Mouse (Mus musculus) heart, embryonic 12.5 days (tissue): Measurements from ENCODE around the gene Ppp2r5d. TPM values are rescaled to one million over a fixed set of nuclear protein-coding genes. Genes with fewer than 3 reads are reported as not detected.

Experiments
- ATAC-seq: fragments of 200-750 bp; cut with Nextera tagmentation; 2 replicates; pipeline ENCODE4 v1.8.0; 2017; ENCODE audit warnings: moderate TSS enrichment, moderate library complexity; ENCODE audit not compliant: insufficient number of reproducible peaks, low FRiP score
- H3K27ac ChIP-seq: fragments of 300-500 bp; sonication (generic); 2 replicates; pipeline ENCODE4 v1.5.1; 2016; ENCODE audit warnings: mild to moderate bottlenecking, moderate library complexity; ENCODE audit not compliant: poor library complexity, severe bottlenecking
- H3K27me3 ChIP-seq: fragments of 300-500 bp; sonication (generic); replicated peaks from 2 replicates; pipeline ENCODE4 v1.6.1; 2016; ENCODE audit warnings: mild to moderate bottlenecking, moderate library complexity
- H3K36me3 ChIP-seq: fragments of 300-500 bp; sonication (generic); 2 replicates; pipeline ENCODE4 v1.6.1; 2016; ENCODE audit warnings: mild to moderate bottlenecking, moderate library complexity
- H3K4me1 ChIP-seq: fragments of 300-500 bp; sonication (generic); replicated peaks from 2 replicates; pipeline ENCODE4 v1.6.1; 2016; ENCODE audit warnings: mild to moderate bottlenecking
- H3K4me2 ChIP-seq: fragments of 300-500 bp; sonication (generic); 2 replicates; pipeline ENCODE4 v1.6.1; 2016; ENCODE audit warnings: mild to moderate bottlenecking, moderate library complexity
- H3K4me3 ChIP-seq: fragments of 300-500 bp; sonication (generic); 2 replicates; pipeline ENCODE4 v1.5.1; 2016; ENCODE audit warnings: mild to moderate bottlenecking
- H3K9ac ChIP-seq: fragments of 300-500 bp; sonication (generic); 2 replicates; pipeline ENCODE4 v1.6.1; 2016; ENCODE audit warnings: mild to moderate bottlenecking, moderate library complexity
- H3K9me3 ChIP-seq: fragments of 300-500 bp; sonication (generic); replicated peaks from 2 replicates; pipeline ENCODE4 v1.6.1; 2016; ENCODE audit warnings: mild to moderate bottlenecking, moderate library complexity
- WGBS: fragments of 180-500 bp; shearing (Covaris S2); methylation state at CpG from one replicate; pipeline ENCODE4 v1.1.7; 2016; 5-methylcytosine and 5-hydroxymethylcytosine counted together
- polyA plus RNA-seq: library from polyadenylated mRNA; unstranded; fragments of >200 nt; fragmentation: Nextera tagmentation; extraction: Ambion mirVana; gene quantifications from 2 replicates; pipeline ENCODE4 v1.2.1, GENCODE M21; 2016

Gene Ppp2r5d
- polyA plus RNA-seq, 1 experiment from 2014 or later, result 62.8 TPM

DNA sequence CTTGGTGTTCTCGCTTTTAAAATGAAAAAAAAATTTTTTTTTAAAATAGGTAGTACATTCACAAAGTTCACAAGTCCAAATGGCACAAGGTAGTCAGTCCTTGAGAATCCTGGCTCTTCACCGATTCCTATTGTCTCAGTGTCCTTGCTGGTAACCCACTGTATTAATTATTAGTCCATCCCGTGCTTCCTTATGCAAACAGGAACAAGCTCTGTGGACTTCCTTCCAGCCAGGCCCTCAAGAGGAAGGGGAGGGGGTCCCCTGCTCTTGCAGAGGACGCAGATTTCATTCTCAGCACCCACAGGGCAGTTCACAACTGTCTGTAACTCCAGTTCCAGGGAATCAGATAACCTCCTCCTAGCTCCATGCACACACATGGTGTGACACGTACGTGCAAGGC lies 48.9 kb downstream of the Ppp2r5d start:
- no peak overlapping the region for H3K4me3 ChIP-seq
- H3K36me3 ChIP-seq, result peaks cover 87% of the 10 kb centered on the region
- ATAC-seq, result no peak
- no peak overlapping the region for H3K27ac ChIP-seq
- H3K9ac ChIP-seq, result no peak overlapping the region
- no peaks in the 10 kb centered on the region for H3K9me3 ChIP-seq
- 83% methylated on average over 6 of the region's 6 CpGs for WGBS
- no peaks in the 10 kb centered on the region for H3K27me3 ChIP-seq
- no peak overlapping the region for H3K4me2 ChIP-seq
- peaks cover 33% of the 10 kb centered on the region for H3K4me1 ChIP-seq

DNA sequence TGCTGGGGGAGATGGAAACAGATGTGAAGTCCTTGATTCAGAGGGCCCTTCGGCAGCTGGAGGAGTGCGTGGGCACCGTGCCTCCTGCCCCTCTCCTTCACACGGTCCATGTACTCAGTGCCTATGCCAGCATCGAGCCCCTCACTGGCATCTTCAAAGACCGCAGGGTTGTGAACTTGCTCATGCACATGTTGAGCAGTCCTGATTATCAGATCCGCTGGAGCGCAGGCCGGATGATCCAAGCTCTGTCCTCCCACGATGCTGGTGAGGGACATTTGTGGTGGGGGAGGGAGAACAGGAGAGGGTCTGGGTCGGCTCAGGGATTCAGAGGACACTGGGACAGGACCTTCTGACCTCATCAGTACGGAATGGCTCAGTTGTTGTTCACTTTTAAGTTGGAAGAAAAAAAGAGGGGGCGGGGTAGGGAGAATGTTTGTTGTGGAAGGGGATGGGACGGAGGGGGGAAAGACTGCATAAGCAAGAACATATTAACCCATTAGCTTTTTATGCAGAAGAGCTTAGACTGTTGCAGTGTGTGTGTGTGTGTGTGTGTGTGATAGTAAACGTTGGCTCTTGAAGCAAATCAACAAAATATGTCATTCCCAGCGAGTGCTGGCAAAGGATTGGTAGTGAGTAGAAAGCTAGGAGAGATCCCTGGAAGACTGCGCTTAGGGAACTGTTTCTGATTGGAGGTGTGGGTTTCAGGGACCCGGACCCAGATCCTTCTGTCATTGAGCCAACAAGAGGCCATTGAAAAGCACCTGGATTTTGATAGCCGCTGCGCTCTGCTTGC lies 53.0 kb downstream of the Ppp2r5d start:
- Histone ChIP-seq H3K9ac (peak overlapping the region; percentile 94), H3K4me2 (peak overlapping the region; percentile 91), H3K4me3 (peak overlapping the region; percentile 78), H3K36me3 (peaks cover 57% of the 10 kb centered on the region), H3K9me3 (no peaks in the 10 kb centered on the region), H3K4me1 (peaks cover 47% of the 10 kb centered on the region), H3K27me3 (no peaks in the 10 kb centered on the region), H3K27ac (peak overlapping the region; percentile 98; the same call in 1 of the 2 replicates)
- no peak for ATAC-seq
- 58% methylated on average over 20 of the region's 20 CpGs for WGBS

DNA sequence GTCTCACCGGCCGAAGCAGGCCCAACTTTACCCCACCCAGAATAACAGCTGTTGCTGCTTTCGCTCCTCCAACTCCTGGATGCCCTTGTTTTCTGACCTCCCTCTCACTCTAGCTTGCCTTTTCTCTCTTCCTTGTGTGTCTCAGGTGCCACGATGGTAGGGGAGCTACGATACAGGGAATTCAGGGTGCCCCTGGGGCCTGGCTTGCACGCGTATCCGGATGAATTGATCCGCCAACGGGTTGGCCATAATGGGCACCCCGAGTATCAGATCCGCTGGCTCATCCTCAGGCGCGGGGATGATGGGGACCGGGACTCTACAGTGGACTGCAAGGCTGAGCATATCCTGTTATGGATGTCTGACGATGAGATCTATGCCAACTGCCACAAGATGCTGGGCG lies 53.6 kb downstream of the Ppp2r5d start:
- Histone ChIP-seq H3K27me3 (no peaks in the 10 kb centered on the region), H3K4me1 (peaks cover 52% of the 10 kb centered on the region), H3K4me3 (peak overlapping the region; percentile 78), H3K36me3 (peaks cover 51% of the 10 kb centered on the region), H3K9me3 (no peaks in the 10 kb centered on the region), H3K27ac (peak overlapping the region; percentile 98), H3K9ac (peak overlapping the region; percentile 94), H3K4me2 (peak overlapping the region; percentile 91)
- no peak for ATAC-seq
- 67% methylated on average over 17 of the region's 17 CpGs for WGBS

DNA sequence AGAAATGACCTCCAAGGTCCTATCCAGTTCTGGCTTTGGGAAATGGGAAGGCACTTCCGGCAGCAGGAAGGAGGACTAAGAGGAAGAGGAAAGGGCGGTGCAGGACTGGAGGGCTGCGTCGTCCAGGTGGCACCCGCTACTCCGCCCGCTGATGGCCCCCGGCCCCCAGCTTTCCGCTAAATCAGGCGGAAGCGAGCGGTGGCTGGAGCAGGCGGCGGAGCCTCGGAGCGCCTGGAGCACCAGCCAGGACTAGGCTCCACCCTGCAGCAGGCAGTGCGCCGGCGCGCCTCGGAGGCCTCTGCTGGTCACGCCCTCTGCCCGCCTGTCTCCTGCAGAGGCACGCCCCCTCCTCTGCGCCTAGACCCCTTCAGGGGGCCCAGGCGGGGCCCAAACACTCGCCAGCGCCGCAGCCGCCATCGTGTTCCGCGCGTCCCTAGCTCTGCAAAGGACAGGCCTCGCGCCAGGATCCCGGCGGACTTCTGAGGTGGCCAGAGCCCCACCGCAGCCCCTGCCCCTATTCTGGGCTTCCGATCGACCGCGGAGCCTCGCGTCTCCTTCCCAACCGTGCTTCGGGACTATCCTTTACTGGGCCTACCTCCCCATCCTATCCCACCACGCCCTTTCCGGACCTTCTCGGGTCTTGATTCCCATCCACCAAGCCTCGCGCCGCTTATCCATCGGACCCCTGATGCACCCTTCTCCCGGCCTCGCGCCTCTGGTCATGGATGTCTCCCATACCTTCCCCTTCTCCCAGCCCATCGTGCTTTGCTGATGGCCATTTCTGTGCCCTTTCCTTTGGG lies 54.5 kb downstream of the Ppp2r5d start, which contains the start of gene Cul7:
Gene Cul7 (plus strand): TSS at position 106 of the 800 bp plus-strand sequence.
- H3K27ac ChIP-seq, result peak within 1 kb of the TSS; percentile 98
- H3K4me3 ChIP-seq, result peak within 1 kb of the TSS; percentile 78
- WGBS, result under 1% methylated on average over 57 of the region's 58 CpGs
- H3K27me3 ChIP-seq, result no peaks in the 10 kb centered on the region
- peak; percentile 90 for ATAC-seq
- H3K4me2 ChIP-seq, result peak within 1 kb of the TSS; percentile 91
- H3K4me1 ChIP-seq, result peaks cover 50% of the 10 kb centered on the region
- no peaks in the 10 kb centered on the region for H3K9me3 ChIP-seq
- peak within 1 kb of the TSS; percentile 94 for H3K9ac ChIP-seq
- peaks cover 42% of the 10 kb centered on the region for H3K36me3 ChIP-seq

DNA sequence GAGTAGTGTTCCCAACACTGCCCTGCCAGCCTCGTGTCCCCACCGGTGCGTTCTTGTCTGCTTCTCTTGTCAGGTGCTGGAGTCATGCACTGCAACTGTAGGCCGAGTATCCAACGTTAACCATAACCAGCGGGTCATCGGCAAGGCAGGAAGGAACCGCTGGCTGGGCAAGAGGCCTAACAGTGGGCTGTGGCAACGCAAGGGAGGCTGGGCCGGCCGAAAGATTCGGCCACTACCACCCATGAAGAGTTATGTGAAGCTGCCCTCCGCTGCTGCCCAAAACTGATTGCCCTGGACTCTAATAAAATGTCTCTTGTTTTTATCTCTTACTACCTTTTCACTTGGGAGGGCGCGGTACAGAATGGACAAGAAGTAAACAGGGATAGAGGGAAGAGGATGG lies 55.1 kb downstream of the Ppp2r5d start:
- Histone ChIP-seq H3K4me3 (peak overlapping the region; percentile 78), H3K36me3 (peaks cover 37% of the 10 kb centered on the region), H3K27me3 (no peaks in the 10 kb centered on the region), H3K27ac (peak overlapping the region; percentile 98), H3K4me1 (peaks cover 54% of the 10 kb centered on the region), H3K4me2 (peak overlapping the region; percentile 91), H3K9ac (peak overlapping the region; percentile 94), H3K9me3 (no peaks in the 10 kb centered on the region)
- ATAC-seq, result no peak
- WGBS, result 34% methylated on average over 15 of the region's 15 CpGs

DNA sequence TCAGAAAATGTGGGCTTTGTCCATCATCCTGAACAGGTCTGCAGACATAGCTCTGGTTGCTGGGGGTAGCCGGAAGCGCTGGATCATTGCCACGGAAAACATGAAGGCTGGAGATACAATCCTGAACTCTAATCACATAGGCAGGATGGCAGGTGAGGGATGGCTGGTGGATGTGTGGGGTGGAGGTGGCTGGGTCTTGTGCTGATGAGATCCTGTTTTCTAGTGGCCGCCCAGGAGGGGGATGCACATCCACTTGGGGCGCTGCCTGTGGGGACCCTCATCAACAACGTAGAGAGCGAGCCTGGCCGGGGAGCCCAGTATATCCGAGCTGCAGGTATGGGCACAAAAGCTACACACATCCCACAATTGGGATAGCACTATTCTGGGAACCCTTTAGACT lies 56.5 kb downstream of the Ppp2r5d start:
- ATAC-seq, result no peak
- Histone ChIP-seq H3K36me3 (peaks cover 28% of the 10 kb centered on the region), H3K27me3 (no peaks in the 10 kb centered on the region), H3K9ac (no peak overlapping the region), H3K27ac (no peak overlapping the region), H3K9me3 (no peaks in the 10 kb centered on the region), H3K4me1 (peaks cover 55% of the 10 kb centered on the region), H3K4me3 (no peak overlapping the region), H3K4me2 (no peak overlapping the region)
- 90% methylated on average over 9 of the region's 9 CpGs for whole genome bisulfite sequencing

DNA sequence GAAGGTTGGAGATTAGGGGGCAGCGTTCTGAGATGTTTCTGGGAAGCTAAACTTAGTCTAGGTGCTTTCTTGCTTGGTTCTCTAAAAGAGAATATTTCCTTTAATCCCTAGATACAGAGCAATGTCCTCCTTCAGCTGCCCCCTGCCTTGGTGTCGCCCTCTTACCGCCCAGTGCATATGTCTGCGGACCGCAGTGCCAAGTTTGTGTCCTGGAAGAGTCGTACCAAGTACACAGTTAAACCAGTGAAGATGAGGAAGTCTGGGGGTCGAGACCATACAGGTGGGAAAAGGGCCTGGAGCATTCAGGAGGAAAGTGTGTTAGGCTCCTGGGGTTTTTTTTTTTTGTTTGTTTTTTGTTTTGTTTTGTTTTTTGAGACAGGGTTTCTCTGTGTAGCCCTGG lies 57.6 kb downstream of the Ppp2r5d start:
- H3K27me3 ChIP-seq, result no peaks in the 10 kb centered on the region
- H3K4me2 ChIP-seq, result 0 out of 2 replicates have a peak overlapping the region, but pooled peaks have one; percentile 91
- no peaks in the 10 kb centered on the region for H3K9me3 ChIP-seq
- H3K4me1 ChIP-seq, result peaks cover 44% of the 10 kb centered on the region
- H3K9ac ChIP-seq, result no peak overlapping the region
- no peak for ATAC-seq
- no peak overlapping the region for H3K4me3 ChIP-seq
- H3K27ac ChIP-seq, result no peak overlapping the region
- peaks cover 19% of the 10 kb centered on the region for H3K36me3 ChIP-seq
- WGBS, result 92% methylated on average over 7 of the region's 7 CpGs

DNA sequence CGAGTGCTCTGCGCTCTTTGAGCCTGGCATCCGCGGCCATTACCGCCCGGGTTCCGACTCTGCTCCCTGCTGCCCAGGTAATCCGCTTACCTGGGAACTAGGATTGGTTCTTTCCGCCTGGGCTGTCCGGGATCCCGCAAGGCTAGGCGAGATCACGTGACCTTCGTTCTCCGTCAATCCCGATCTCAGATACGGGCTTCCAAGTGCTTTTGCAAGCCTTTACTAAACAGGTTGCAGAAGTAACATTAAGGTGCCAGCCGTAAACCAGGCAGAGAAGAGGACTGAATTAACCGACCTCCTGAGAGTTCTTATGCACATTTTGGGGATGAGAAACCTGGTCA lies 58.6 kb downstream of the Ppp2r5d start:
- peak overlapping the region; percentile 89 for H3K4me3 ChIP-seq
- ATAC-seq, result peak; percentile 19
- peaks cover 34% of the 10 kb centered on the region for H3K4me1 ChIP-seq
- no peaks in the 10 kb centered on the region for H3K9me3 ChIP-seq
- peak overlapping the region; percentile 91 for H3K4me2 ChIP-seq
- peaks cover 28% of the 10 kb centered on the region for H3K36me3 ChIP-seq
- peak overlapping the region; percentile 89 for H3K9ac ChIP-seq
- H3K27ac ChIP-seq, result peak overlapping the region; percentile 81
- under 1% methylated on average over 19 of the region's 19 CpGs for WGBS
- no peaks in the 10 kb centered on the region for H3K27me3 ChIP-seq

DNA sequence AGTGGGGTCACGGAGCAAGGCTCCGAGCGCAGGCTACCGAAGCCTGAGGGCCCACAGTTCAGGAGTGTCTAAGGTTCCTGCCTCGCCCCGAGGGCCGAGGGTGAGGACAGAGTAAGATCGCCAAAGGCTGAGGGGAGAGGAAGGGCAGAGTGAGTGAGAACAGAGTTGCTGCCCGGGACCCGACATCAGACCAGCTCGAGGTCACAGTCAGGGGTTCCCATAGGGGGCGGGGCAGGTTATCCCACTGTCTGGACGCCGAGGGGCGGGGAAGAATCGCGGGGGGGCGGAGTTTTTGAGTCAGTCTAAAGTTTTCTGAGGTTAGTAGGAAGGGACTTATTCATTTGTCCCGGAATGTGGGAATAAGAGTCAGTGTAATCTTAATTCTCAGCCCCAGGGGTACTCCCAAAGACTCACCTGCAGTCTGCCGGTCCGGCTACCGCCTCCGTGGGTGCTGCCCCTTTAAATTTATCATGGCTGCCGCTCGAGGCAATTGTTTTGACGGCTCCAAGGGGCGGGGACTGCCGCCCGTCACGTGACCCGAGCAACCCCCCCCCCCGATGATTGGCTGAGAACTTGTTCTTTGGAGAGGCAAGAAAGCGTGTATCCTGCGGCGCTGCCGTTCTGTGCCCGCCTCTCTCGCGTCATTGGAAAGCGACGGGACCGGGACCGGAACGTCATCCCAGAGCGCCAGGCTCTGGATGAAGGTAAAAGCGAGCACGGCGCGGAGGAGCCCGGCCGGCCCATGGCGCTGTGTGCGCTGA lies 59.2 kb downstream of the Ppp2r5d start, which contains the start of the genes Klc4 and Mrpl2:
Gene Klc4 (minus strand): TSS at position 462 of the 761 bp plus-strand sequence.
Gene Mrpl2 (plus strand): TSS at position 669 of the 761 bp plus-strand sequence.
- H3K4me2 ChIP-seq, result peak within 1 kb of the TSS; percentile 91
- peak within 1 kb of the TSS; percentile 89 for H3K9ac ChIP-seq
- H3K27ac ChIP-seq, result peak within 1 kb of the TSS; percentile 81
- WGBS, result under 1% methylated on average over 53 of the region's 53 CpGs
- no peaks in the 10 kb centered on the region for H3K27me3 ChIP-seq
- peaks cover 29% of the 10 kb centered on the region for H3K4me1 ChIP-seq
- H3K36me3 ChIP-seq, result peaks cover 34% of the 10 kb centered on the region
- H3K9me3 ChIP-seq, result no peaks in the 10 kb centered on the region
- peak within 1 kb of the TSS; percentile 89 for H3K4me3 ChIP-seq
- peak; percentile 86 for ATAC-seq

DNA sequence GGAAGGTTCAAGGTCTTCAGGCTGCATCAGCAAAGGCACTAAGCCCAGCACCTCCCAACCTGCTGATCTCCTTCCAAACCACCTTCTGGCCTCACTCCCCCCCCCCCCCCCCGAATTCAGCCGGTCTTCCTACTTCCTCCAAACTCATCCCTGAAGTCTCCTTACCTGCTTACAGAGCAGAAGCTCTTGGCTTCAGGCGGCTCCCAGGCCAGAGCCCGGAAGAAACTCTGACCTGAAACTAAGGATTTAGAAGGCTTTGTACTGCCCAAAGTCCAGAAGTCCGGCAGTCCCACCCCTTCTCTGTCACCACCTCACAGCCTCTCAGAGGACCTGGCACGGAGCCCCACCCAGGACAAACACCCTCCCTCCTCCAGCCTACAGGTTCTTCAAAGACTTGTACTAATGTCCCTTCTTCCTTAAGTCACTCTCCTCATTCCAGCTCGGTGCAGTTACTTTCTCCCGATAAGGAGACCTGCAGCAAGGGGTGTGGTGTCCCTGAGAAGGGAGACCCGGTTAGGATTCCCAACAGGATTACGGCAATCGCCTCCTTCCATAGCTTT lies 59.9 kb downstream of the Ppp2r5d start:
- H3K9ac ChIP-seq, result peak overlapping the region; percentile 79
- WGBS, result 14% methylated on average over 11 of the region's 11 CpGs
- H3K4me1 ChIP-seq, result peaks cover 29% of the 10 kb centered on the region
- peak overlapping the region; percentile 89 for H3K4me3 ChIP-seq
- peaks cover 41% of the 10 kb centered on the region for H3K36me3 ChIP-seq
- H3K9me3 ChIP-seq, result no peaks in the 10 kb centered on the region
- H3K4me2 ChIP-seq, result peak overlapping the region; percentile 91
- H3K27ac ChIP-seq, result peak overlapping the region; percentile 65
- ATAC-seq, result 0 out of 2 replicates have a peak, but pooled peaks have one; percentile 16
- H3K27me3 ChIP-seq, result no peaks in the 10 kb centered on the region
